Mouse (Mus musculus) erythroblast, embryonic 14.5 days (primary cell): Measurements from ENCODE around the gene Lamtor5. TPM values are rescaled to one million over a fixed set of nuclear protein-coding genes. Genes with fewer than 3 reads are reported as not detected.

Experiments used
- H3K27me3 ChIP-seq: 2 replicates; pipeline ENCODE4 v1.6.1; 2012; ENCODE audit warnings: inconsistent platforms; ENCODE audit not compliant: control insufficient read depth
- H3K36me3 ChIP-seq: 2 replicates; pipeline ENCODE4 v1.6.1; 2012; ENCODE audit warnings: mild to moderate bottlenecking, inconsistent platforms; ENCODE audit not compliant: control insufficient read depth
- H3K4me1 ChIP-seq: 2 replicates; pipeline ENCODE4 v1.6.1; 2012; ENCODE audit warnings: inconsistent platforms; ENCODE audit not compliant: control insufficient read depth
- H3K4me3 ChIP-seq: replicated peaks from 2 replicates; pipeline ENCODE3; 2012; ENCODE audit warnings: moderate library complexity, mild to moderate bottlenecking, inconsistent platforms
- H3K9me3 ChIP-seq: 2 replicates; pipeline ENCODE4 v1.6.1; 2012; ENCODE audit warnings: low read length, inconsistent platforms, mixed read lengths; ENCODE audit not compliant: control insufficient read depth
- GATA1 ChIP-seq: IDR thresholded peaks from 2 replicates; pipeline ENCODE4 v1.6.1; 2012; ENCODE audit warnings: low read length, inconsistent platforms, mixed read lengths
- TAL1 ChIP-seq: IDR thresholded peaks from 3 replicates; pipeline ENCODE4 v1.6.1; 2012; ENCODE audit warnings: low read length, inconsistent platforms, mixed read lengths
- polyA plus RNA-seq: library from polyadenylated mRNA; stranded (reverse); fragments of >175 nt; gene quantifications from 2 replicates; pipeline ENCODE4 v1.2.3, GENCODE M21; 2012

The Lamtor5 gene
- polyA plus RNA-seq, 1 experiment = 3.5 TPM

- Histone ChIP-seq H3K4me3 (peak overlapping the region; percentile 100), H3K4me1 (peaks cover 46% of the 10 kb centered on the region), H3K9me3 (no peaks in the 10 kb centered on the region), H3K36me3 (peaks cover 56% of the 10 kb centered on the region), H3K27me3 (no peaks in the 10 kb centered on the region)
- no peak for TF ChIP-seq TAL1
- no peak for TF ChIP-seq GATA1
These were observed 53.1 kb downstream of the Lamtor5 start for GRCm38 (mm10) chr3:107331746-107332126.

DNA sequence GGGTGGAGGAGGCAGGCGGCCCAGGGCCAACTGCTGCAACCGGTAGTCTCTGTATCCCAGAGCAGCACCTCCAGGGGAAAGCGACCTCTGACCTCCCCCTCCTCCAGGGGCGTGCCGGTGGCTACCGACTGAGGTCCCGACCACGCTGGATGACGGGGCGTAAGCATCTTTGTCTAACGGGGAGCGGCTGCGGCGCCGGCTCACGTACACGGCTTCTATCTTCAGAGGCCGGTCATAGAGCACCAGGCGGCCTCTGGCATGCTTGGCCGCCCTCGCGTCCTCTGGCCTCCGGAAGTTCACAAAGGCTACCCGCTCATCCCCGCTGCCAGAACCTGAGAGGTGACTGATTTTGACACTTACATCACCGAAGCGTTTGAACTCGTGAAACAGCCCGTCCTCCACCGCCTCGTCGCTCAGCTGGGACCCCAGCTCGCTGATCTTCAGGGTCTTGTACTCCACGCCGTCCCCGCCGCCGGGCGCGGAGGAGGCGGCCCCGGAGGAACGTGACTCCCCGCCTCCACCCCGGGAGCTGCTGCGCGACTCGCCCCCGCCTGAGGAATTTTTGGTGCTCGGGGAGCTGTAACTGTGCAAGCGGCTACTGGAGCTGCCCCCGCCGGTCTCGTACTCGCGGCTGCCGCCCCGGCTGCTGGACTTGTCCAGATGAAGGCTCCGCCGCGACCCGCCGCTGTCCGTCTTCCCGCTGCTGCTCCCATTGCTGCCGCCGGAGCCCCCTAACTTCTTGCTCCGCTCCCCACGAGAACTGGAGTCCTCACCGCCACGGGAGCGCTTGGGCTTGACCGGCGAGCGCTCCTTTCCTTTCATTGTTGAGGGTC is 53.7 kb downstream of the Lamtor5 start:
- Histone ChIP-seq H3K9me3 (no peaks in the 10 kb centered on the region), H3K4me3 (peak overlapping the region; percentile 100), H3K4me1 (peaks cover 45% of the 10 kb centered on the region), H3K27me3 (no peaks in the 10 kb centered on the region), H3K36me3 (peaks cover 50% of the 10 kb centered on the region)
- no peak for TF ChIP-seq TAL1
- TF ChIP-seq GATA1 = no peak

DNA sequence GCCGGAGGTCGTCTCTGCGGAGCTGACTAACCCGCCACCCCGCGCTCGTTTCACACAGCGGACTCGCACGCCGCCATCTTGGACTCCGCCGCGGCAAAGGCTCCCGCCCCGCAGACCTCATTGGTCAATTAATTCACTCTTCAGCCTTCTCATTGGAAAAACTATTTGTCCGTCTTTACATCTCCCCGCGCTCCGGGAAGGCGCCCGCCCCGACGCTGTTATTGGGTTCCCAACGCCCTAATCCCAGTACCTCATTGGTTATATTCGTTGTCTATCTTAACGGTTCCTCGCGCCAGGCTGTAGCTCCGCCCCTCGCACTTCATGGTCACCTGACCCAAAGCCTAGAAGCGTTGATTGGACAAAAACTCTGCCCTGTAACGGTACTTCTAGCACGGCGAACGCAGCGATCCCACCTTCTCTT is 54.3 kb downstream of the Lamtor5 start:
- peaks cover 44% of the 10 kb centered on the region for H3K36me3 ChIP-seq
- peaks cover 42% of the 10 kb centered on the region for H3K4me1 ChIP-seq
- H3K4me3 ChIP-seq = peak overlapping the region; percentile 100
- TF ChIP-seq TAL1 (no peak), GATA1 (no peak)
- no peaks in the 10 kb centered on the region for H3K9me3 ChIP-seq
- H3K27me3 ChIP-seq = no peaks in the 10 kb centered on the region

Other genes starting within 250 kb of the Lamtor5 start
- not detected in 2 replicates for gene Kcna3, start 242.7 kb upstream of the Lamtor5 start, polyA plus RNA-seq
- gene Kcna2, start 177.7 kb upstream of the Lamtor5 start, polyA plus RNA-seq = under 0.01 TPM in 1 of 2 replicates, not detected in the other
- gene Kcna10, start 95.8 kb upstream of the Lamtor5 start, polyA plus RNA-seq = not detected in 2 replicates
- gene Cym, start 57.1 kb upstream of the Lamtor5 start, polyA plus RNA-seq = not detected in 2 replicates
- gene A630076J17Rik, start 48.2 kb upstream of the Lamtor5 start, polyA plus RNA-seq = not detected in 2 replicates
- gene Prok1, start 39.2 kb upstream of the Lamtor5 start, polyA plus RNA-seq = not detected in 2 replicates
- gene Slc16a4, start 12.4 kb downstream of the Lamtor5 start, polyA plus RNA-seq = not detected in 2 replicates
- gene Rbm15, start 54.8 kb downstream of the Lamtor5 start, polyA plus RNA-seq = 1.1 and 1.6 TPM in 2 replicates
- gene Kcnc4, start 180.7 kb downstream of the Lamtor5 start, polyA plus RNA-seq = not detected in 2 replicates
- gene Slc6a17, start 239.2 kb downstream of the Lamtor5 start, polyA plus RNA-seq = not detected in 2 replicates